Mouse (Mus musculus): ENCODE data around the gene Pyroxd2. TPM values are rescaled to one million over a fixed set of nuclear protein-coding genes. Genes with fewer than 3 reads are reported as not detected.

Pyroxd2 gene
- polyA plus RNA-seq, 1 experiment from 2014 or later: 4.2 TPM

DNA sequence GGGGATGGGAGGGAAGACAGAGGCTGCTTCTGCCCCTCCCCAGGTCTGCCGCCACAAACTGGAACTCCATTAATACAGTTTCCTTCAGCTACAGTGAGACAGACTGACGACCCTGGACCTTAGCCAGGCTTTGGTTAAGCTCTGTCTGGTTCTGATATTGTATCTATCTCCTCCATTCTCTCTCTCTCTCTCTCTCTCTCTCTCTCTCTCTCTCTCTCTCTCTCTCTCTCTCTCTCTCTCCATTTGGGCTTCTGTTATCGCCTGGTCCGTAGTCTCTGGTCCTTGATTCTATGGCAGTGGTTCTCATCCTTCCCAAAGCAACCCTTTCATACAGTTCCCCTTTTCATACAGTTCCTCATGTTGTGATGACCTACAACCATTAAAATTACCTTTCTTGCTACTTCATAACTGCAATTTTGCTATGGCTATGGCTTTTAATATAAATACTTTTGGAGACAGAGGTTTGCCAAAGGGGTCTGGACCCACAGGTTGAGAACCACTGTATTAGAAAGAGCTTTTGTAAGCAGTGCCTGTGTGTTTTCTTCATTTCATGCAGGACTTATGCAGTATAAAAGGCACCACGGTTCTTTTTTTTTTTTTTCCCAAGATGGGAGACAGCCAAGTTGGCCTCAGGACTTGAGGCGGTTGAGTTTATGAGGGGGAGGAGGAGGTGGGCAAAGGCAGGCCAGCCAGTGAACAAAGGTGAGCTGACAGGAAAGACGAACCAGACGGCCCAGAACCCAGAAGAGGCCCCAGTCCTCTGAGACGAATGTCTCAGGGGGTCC is 7.3 kb downstream of the Pyroxd2 start:
- no peak overlapping the region for H3K4me2 ChIP-seq (replicated peaks)
- WGBS: 44% methylated on average over 9 of the region's 9 CpGs
- H3K27me3 ChIP-seq: no peaks in the 10 kb centered on the region
- no peak overlapping the region for H3K9ac ChIP-seq
- H3K9me3 ChIP-seq (replicated peaks): no peaks in the 10 kb centered on the region
- H3K27ac ChIP-seq (replicated peaks): 0 out of 2 replicates have a peak overlapping the region, but pooled peaks have one; percentile 1
- no peak overlapping the region for H3K4me3 ChIP-seq (replicated peaks)
- ATAC-seq (ENCODE audit: insufficient number of reproducible peaks, low FRiP score, low TSS enrichment, low read depth): no peak
- no peaks in the 10 kb centered on the region for H3K36me3 ChIP-seq
- peaks cover 44% of the 10 kb centered on the region for H3K4me1 ChIP-seq

DNA sequence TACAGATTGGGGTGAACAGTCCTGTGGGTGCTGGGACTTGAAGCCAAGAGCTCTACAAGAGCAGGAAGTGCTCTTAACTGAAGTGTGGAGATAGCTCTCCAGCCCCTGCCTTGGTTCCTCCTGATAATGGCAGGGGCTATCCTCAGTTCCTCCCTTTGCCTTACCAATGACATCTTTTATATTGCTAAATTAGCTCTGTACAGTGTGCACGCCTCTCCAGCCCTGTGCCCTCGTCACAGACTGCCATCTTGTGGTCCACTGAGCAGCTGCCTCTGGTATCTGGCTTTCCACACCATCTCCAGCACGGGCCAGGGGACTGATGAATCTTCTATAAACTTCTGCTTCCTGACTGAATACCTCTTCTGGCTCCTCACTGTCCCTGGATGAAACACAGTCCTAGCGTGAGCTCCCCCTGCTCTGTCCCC is 8.4 kb downstream of the Pyroxd2 start:
- no peak overlapping the region for H3K9ac ChIP-seq
- no peaks in the 10 kb centered on the region for H3K9me3 ChIP-seq (replicated peaks)
- H3K4me2 ChIP-seq (replicated peaks): no peak overlapping the region
- no peak overlapping the region for H3K4me3 ChIP-seq (replicated peaks)
- WGBS: 21% methylated on average over 4 of the region's 4 CpGs
- H3K27me3 ChIP-seq: no peaks in the 10 kb centered on the region
- peak; percentile 70 for ATAC-seq (ENCODE audit: insufficient number of reproducible peaks, low FRiP score, low TSS enrichment, low read depth)
- no peaks in the 10 kb centered on the region for H3K36me3 ChIP-seq
- H3K27ac ChIP-seq (replicated peaks): 0 out of 2 replicates have a peak overlapping the region, but pooled peaks have one; percentile 1
- H3K4me1 ChIP-seq: peaks cover 44% of the 10 kb centered on the region

DNA sequence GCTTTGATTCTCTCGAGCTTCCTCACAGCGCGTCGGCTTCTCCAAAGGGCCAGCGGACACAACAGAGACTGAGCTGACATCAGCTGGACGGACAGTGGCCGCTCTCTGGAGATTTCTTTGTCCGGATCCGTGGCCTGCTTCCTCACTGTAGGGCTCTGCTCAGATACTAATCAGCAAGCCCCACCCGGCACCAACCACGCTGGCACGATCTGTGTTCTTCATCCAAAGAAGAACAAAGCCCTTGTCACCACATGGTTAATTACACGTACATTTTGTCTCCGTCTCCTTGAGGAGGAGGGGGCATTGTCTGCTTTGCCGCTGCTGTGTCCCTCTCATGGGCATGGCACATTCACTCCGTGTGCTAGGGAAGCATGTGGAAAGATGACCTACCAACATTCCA is 9.3 kb downstream of the Pyroxd2 start:
- H3K4me3 ChIP-seq (replicated peaks): no peak overlapping the region
- 63% methylated on average over 16 of the region's 16 CpGs for WGBS
- H3K4me2 ChIP-seq (replicated peaks): no peak overlapping the region
- H3K27ac ChIP-seq (replicated peaks): no peak overlapping the region
- H3K9me3 ChIP-seq (replicated peaks): no peaks in the 10 kb centered on the region
- no peaks in the 10 kb centered on the region for H3K36me3 ChIP-seq
- no peak overlapping the region for H3K9ac ChIP-seq
- no peak for ATAC-seq (ENCODE audit: insufficient number of reproducible peaks, low FRiP score, low TSS enrichment, low read depth)
- H3K4me1 ChIP-seq: peaks cover 42% of the 10 kb centered on the region
- H3K27me3 ChIP-seq: no peaks in the 10 kb centered on the region

DNA sequence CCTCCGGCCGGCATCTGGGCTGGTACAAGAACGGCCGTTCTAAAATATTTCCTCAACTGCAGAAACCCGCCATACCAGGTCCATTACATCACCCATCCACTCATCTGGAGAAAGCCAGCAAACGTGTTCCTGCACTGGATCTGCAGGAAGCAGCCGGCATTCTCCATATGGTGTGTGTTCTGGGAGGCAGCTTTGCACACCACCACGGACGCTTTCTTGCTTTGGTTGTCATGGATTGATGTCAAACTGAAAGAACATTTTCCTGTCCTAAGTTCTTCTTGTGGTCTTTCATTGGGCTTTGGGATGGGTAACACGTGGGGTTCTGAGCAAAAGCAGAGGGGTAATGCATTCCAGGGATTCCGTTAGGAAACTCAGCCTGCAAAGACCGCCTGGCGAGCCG is 10.7 kb downstream of the Pyroxd2 start:
- peak overlapping the region; percentile 82 for H3K27ac ChIP-seq (replicated peaks)
- WGBS: 27% methylated on average over 14 of the region's 14 CpGs
- no peak overlapping the region; the same call in 1 of the 2 replicates for H3K4me2 ChIP-seq (replicated peaks)
- H3K4me3 ChIP-seq (replicated peaks): no peak overlapping the region
- no peaks in the 10 kb centered on the region for H3K9me3 ChIP-seq (replicated peaks)
- ATAC-seq (ENCODE audit: insufficient number of reproducible peaks, low FRiP score, low TSS enrichment, low read depth): no peak
- H3K36me3 ChIP-seq: no peaks in the 10 kb centered on the region
- no peaks in the 10 kb centered on the region for H3K27me3 ChIP-seq
- H3K4me1 ChIP-seq: peaks cover 47% of the 10 kb centered on the region
- no peak overlapping the region for H3K9ac ChIP-seq

DNA sequence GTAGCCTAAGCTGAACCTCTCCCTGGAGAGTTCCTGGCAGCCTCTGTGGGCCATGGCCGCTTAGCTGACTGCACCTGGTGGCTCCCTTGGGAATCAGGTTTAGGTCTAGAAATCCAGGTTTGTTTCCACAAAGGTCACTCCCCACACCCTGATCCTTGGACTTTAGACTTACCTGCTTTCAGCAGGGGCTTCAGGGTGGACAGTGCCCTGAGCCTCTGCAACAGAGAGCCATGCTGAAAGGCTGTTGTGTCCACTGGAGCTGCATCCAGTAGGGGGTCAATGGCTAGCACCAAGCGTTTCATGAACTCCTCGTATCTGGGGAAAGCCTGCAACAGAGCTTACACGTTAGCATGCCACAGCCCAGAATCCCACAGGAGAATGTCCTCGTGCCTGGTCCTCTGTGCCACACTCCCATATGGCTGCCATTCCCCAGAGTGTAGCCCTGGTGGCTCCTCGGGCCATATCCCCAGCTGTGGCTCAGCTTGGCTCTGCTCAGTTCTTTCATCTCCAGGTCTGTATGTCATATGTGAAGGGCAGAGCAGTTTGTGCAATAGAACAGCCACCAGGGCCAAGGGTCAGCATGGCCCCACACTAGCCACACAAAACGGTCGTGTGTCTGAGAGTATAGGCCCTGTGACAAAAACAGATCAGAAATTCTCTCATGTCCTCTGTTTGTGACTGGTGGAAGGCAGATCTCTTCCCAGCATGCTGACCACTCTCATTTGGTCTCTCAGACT is 12.2 kb downstream of the Pyroxd2 start:
- no peak overlapping the region for H3K9ac ChIP-seq
- H3K4me2 ChIP-seq (replicated peaks): no peak overlapping the region
- H3K4me3 ChIP-seq (replicated peaks): no peak overlapping the region
- H3K27ac ChIP-seq (replicated peaks): no peak overlapping the region
- 67% methylated on average over 8 of the region's 8 CpGs for WGBS
- no peaks in the 10 kb centered on the region for H3K27me3 ChIP-seq
- no peaks in the 10 kb centered on the region for H3K9me3 ChIP-seq (replicated peaks)
- no peak for ATAC-seq (ENCODE audit: insufficient number of reproducible peaks, low FRiP score, low TSS enrichment, low read depth)
- peaks cover 43% of the 10 kb centered on the region for H3K4me1 ChIP-seq
- H3K36me3 ChIP-seq: no peaks in the 10 kb centered on the region

- no peaks in the 10 kb centered on the region for H3K36me3 ChIP-seq
- no peak overlapping the region for H3K4me2 ChIP-seq (replicated peaks)
- H3K27ac ChIP-seq (replicated peaks): no peak overlapping the region
- H3K4me3 ChIP-seq (replicated peaks): no peak overlapping the region
- no peaks in the 10 kb centered on the region for H3K9me3 ChIP-seq (replicated peaks)
- H3K9ac ChIP-seq: no peak overlapping the region
- 90% methylated on average over 6 of the region's 6 CpGs for WGBS
- H3K4me1 ChIP-seq: peaks cover 40% of the 10 kb centered on the region
- no peaks in the 10 kb centered on the region for H3K27me3 ChIP-seq
- ATAC-seq (ENCODE audit: insufficient number of reproducible peaks, low FRiP score, low TSS enrichment, low read depth): no peak
These were observed 12.8 kb downstream of the Pyroxd2 start for GRCm38 (mm10) chr19:42739734-42740133.

DNA sequence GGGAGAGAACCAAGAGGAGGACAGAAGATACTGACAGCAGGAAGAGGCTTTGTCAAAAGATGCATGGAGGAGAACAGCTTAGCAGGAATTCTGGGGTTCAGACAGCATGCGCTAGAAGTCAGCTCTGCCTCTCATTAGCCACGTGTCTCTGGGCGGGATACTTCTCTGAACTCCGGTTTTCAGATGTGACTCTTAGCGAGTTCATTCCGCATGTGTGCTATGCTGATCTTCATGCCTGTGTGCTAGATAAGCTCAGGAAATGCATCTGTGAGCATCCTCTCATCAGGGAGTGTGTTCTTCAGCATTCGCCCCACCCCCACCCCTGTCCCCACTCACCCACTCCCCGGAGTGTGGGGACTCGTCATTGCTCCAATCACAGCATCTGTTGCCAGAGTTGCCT is 14.8 kb downstream of the Pyroxd2 start:
- no peaks in the 10 kb centered on the region for H3K9me3 ChIP-seq (replicated peaks)
- H3K27me3 ChIP-seq: no peaks in the 10 kb centered on the region
- H3K9ac ChIP-seq: no peak overlapping the region
- no peaks in the 10 kb centered on the region for H3K36me3 ChIP-seq
- no peak overlapping the region for H3K4me2 ChIP-seq (replicated peaks)
- no peak overlapping the region for H3K27ac ChIP-seq (replicated peaks)
- ATAC-seq (ENCODE audit: insufficient number of reproducible peaks, low FRiP score, low TSS enrichment, low read depth): no peak
- 48% methylated on average over 9 of the region's 9 CpGs for WGBS
- peaks cover 27% of the 10 kb centered on the region for H3K4me1 ChIP-seq
- no peak overlapping the region for H3K4me3 ChIP-seq (replicated peaks)

GRCm38 (mm10) chr19:42734982-42735381 is 17.6 kb downstream of the Pyroxd2 start:
- Histone ChIP-seq H3K4me1 (peaks cover 5% of the 10 kb centered on the region; the same call in 1 of the 2 replicates), H3K9me3 (replicated peaks) (no peaks in the 10 kb centered on the region), H3K9ac (no peak overlapping the region), H3K27ac (replicated peaks) (no peak overlapping the region), H3K4me3 (replicated peaks) (no peak overlapping the region), H3K4me2 (replicated peaks) (no peak overlapping the region), H3K36me3 (no peaks in the 10 kb centered on the region), H3K27me3 (no peaks in the 10 kb centered on the region)
- 79% methylated on average over 5 of the region's 5 CpGs for WGBS
- no peak for ATAC-seq (ENCODE audit: insufficient number of reproducible peaks, low FRiP score, low TSS enrichment, low read depth)

DNA sequence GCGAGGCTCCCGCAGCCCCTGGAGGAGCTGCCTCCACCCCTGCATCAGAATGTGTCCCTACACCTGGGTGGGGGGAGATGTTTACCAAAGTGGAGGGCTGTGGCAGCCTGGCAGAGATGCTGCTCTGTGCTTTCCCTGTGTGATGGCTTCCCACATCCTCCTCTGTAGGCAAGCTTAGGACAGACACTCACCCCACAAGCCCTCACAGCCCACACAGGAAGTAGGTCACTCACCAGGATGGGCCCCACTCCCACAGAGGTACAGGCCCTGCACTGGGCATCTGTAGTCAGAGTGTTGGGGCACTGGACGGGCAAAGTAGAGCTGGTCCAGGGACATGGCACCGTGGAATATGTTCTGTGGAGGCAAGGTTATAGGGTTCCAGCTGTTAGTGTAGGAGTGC is 25.2 kb downstream of the Pyroxd2 start:
- H3K36me3 ChIP-seq: no peaks in the 10 kb centered on the region
- 83% methylated on average over 4 of the region's 4 CpGs for WGBS
- no peaks in the 10 kb centered on the region; the same call in 1 of the 2 replicates for H3K4me1 ChIP-seq
- no peaks in the 10 kb centered on the region for H3K9me3 ChIP-seq (replicated peaks)
- H3K4me2 ChIP-seq (replicated peaks): no peak overlapping the region
- H3K9ac ChIP-seq: no peak overlapping the region
- H3K27me3 ChIP-seq: no peaks in the 10 kb centered on the region
- no peak for ATAC-seq (ENCODE audit: insufficient number of reproducible peaks, low FRiP score, low TSS enrichment, low read depth)
- no peak overlapping the region for H3K4me3 ChIP-seq (replicated peaks)
- H3K27ac ChIP-seq (replicated peaks): no peak overlapping the region

- Histone ChIP-seq H3K27ac (replicated peaks) (no peak overlapping the region), H3K36me3 (no peaks in the 10 kb centered on the region), H3K9me3 (replicated peaks) (no peaks in the 10 kb centered on the region), H3K4me3 (replicated peaks) (no peak overlapping the region), H3K27me3 (no peaks in the 10 kb centered on the region), H3K9ac (no peak overlapping the region), H3K4me2 (replicated peaks) (no peak overlapping the region), H3K4me1 (no peaks in the 10 kb centered on the region; the same call in 1 of the 2 replicates)
- WGBS: 90% methylated on average over 10 of the region's 10 CpGs
- no peak for ATAC-seq (ENCODE audit: insufficient number of reproducible peaks, low FRiP score, low TSS enrichment, low read depth)
These were observed 25.8 kb downstream of the Pyroxd2 start for GRCm38 (mm10) chr19:42726766-42727165.

GRCm38 (mm10) chr19:42725973-42726350 is 26.6 kb downstream of the Pyroxd2 start:
- H3K9ac ChIP-seq: no peak overlapping the region
- no peaks in the 10 kb centered on the region for H3K9me3 ChIP-seq (replicated peaks)
- H3K27ac ChIP-seq (replicated peaks): no peak overlapping the region
- H3K4me3 ChIP-seq (replicated peaks): no peak overlapping the region
- no peaks in the 10 kb centered on the region for H3K27me3 ChIP-seq
- 85% methylated on average over 3 of the region's 3 CpGs for WGBS
- no peaks in the 10 kb centered on the region; the same call in 1 of the 2 replicates for H3K4me1 ChIP-seq
- H3K4me2 ChIP-seq (replicated peaks): no peak overlapping the region
- no peaks in the 10 kb centered on the region for H3K36me3 ChIP-seq
- ATAC-seq (ENCODE audit: insufficient number of reproducible peaks, low FRiP score, low TSS enrichment, low read depth): no peak

Data from embryonic facial prominence, embryonic 15.5 days (tissue).